Mouse (Mus musculus) Patski (cell line): ENCODE results near the gene Pcp4l1. TPM values are rescaled to one million over a fixed set of nuclear protein-coding genes. Genes with fewer than 3 reads are reported as not detected.

ENCODE experiments used
- ATAC-seq: fragments of 100-300 bp; one replicate; pipeline ENCODE4 v1.8.0; 2021
- CTCF ChIA-PET: fragments of 350-600 bp; sonication (Branson Sonifier 250); formaldehyde crosslinking; loops from one replicate; lab custom pipeline; 2022; ENCODE audit warnings: inconsistent platforms; lab: Charles Lee
- POLR2A ChIA-PET: fragments of 350-600 bp; sonication (Branson Sonifier 250); formaldehyde crosslinking; loops from one replicate; lab custom pipeline; 2022; ENCODE audit warnings: antibody characterized with exemption, inconsistent platforms; lab: Charles Lee
- DNase-seq: peaks from one replicate; pipeline ENCODE4 v3.0.0-alpha.2; 2011; ENCODE audit warnings: low read depth, low spot score
- H3K27me3 ChIP-seq: fragments of 371-371 bp; one replicate; pipeline ENCODE4 v1.5.1; 2021
- CTCF ChIP-seq: fragments of 100-300 bp; IDR thresholded peaks from one replicate; pipeline ENCODE4 v1.5.1; 2021
- in situ Hi-C: fragments of 300-500 bp; cut with MboI; formaldehyde crosslinking; loops from 3 replicates; pipeline ENCODE4 v1.11.1; 2018; ENCODE audit warnings: low pct_unique_long_range_greater_than_20kb, mixed read lengths
- polyA plus RNA-seq: library from polyadenylated mRNA; unstranded; gene quantifications from one replicate; pipeline ENCODE4 v1.2.3, GENCODE M21; 2021

The Pcp4l1 gene
- polyA plus RNA-seq, 1 experiment from 2014 or later, result 0.08 TPM

DNA sequence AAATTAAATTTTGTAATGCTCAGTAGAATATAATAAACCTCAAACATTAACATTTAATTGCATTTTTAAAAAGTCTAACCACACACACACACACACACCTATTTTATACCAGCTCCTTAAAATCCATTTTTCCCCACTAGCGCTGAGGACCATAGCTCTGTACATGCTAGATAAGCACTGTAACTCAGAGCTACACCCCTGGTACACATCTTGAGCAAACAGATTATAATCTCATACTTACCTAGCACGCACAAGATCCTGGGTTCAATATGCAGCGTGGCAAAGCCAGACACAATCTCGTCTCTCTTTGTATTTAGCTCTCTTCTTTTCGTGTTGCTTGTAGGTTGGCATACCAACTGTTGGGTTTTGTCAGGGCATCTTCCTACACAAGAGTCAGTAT lies 71.7 kb downstream of the Pcp4l1 start:
- no peak for DNase-seq
- in situ Hi-C loops, result no loop called here
- TF ChIP-seq CTCF, result no peak
- ATAC-seq, result no peak
- ChIA-PET CTCF (interaction anchor here (1.0 to 2.2 kb wide), 4 partner anchors 10 to 40 kb away, joined by 3 to 8 read pairs (median 3); partner anchors contain the start of genes Mpz and Sdhc), POLR2A (interaction anchor here (0.8 kb wide), 1 partner anchor 22 kb away, joined by 4 read pairs; no protein-coding TSS in a partner anchor)
- no peaks in the 10 kb centered on the region for H3K27me3 ChIP-seq

Other genes with a start within 250 kb of the Pcp4l1 start
- 0.08 TPM for gene Fcgr2b, start 219.7 kb downstream of the Pcp4l1 start, polyA plus RNA-seq
- gene Fcgr4, start 177.3 kb downstream of the Pcp4l1 start, polyA plus RNA-seq, result 0.08 TPM
- gene Fcgr3, start 131.3 kb downstream of the Pcp4l1 start, polyA plus RNA-seq, result 0.05 TPM
- gene Cfap126, start 82.3 kb downstream of the Pcp4l1 start, polyA plus RNA-seq, result 1.6 TPM
- 445 TPM for gene Sdhc, start 45.7 kb downstream of the Pcp4l1 start, polyA plus RNA-seq
- 0.06 TPM for gene Mpz, start 45.6 kb downstream of the Pcp4l1 start, polyA plus RNA-seq
- 0.54 TPM for gene Nr1i3, start 17.7 kb upstream of the Pcp4l1 start, polyA plus RNA-seq
- 65.5 TPM for gene Tomm40l, start 26.2 kb upstream of the Pcp4l1 start, polyA plus RNA-seq
- not detected for gene Apoa2, start 28.8 kb upstream of the Pcp4l1 start, polyA plus RNA-seq
- gene Fcer1g, start 38.1 kb upstream of the Pcp4l1 start, polyA plus RNA-seq, result 0.49 TPM
- 21.8 TPM for gene Adamts4, start 54.2 kb upstream of the Pcp4l1 start, polyA plus RNA-seq
- 436 TPM for gene Ndufs2, start 55.1 kb upstream of the Pcp4l1 start, polyA plus RNA-seq
- gene B4galt3, start 74.1 kb upstream of the Pcp4l1 start, polyA plus RNA-seq, result 57.5 TPM
- 41.9 TPM for gene Ppox, start 84.9 kb upstream of the Pcp4l1 start, polyA plus RNA-seq
- gene Usp21, start 91.7 kb upstream of the Pcp4l1 start, polyA plus RNA-seq, result 64.9 TPM
- 117 TPM for gene Ufc1, start 98.8 kb upstream of the Pcp4l1 start, polyA plus RNA-seq
- 55.0 TPM for gene Dedd, start 132.9 kb upstream of the Pcp4l1 start, polyA plus RNA-seq
- 74.1 TPM for gene Nit1, start 149.4 kb upstream of the Pcp4l1 start, polyA plus RNA-seq
- 164 TPM for gene Pfdn2, start 149.4 kb upstream of the Pcp4l1 start, polyA plus RNA-seq
- not detected for gene Klhdc9, start 164.5 kb upstream of the Pcp4l1 start, polyA plus RNA-seq
- gene Nectin4, start 173.8 kb upstream of the Pcp4l1 start, polyA plus RNA-seq, result 0.04 TPM
- gene Arhgap30, start 192.7 kb upstream of the Pcp4l1 start, polyA plus RNA-seq, result not detected
- gene Usf1, start 215.0 kb upstream of the Pcp4l1 start, polyA plus RNA-seq, result 106 TPM
- gene Tstd1, start 222.6 kb upstream of the Pcp4l1 start, polyA plus RNA-seq, result 1.2 TPM
- 33.8 TPM for gene F11r, start 241.3 kb upstream of the Pcp4l1 start, polyA plus RNA-seq